ENCODE assay signal across 14 mouse cellular contexts in genomic region chr10:77108106-77108505, GRCm38 (mm10). TPM values are rescaled to one million over a fixed set of nuclear protein-coding genes. Genes with fewer than 3 reads are reported as not detected.
"Had no signal": no experiment of that assay in that cellular context is flagged by ENCODE, and none has a peak within 500 bp of the region (broad histone marks: within the 10 kb centered on the region; RNA-seq: fewer than 3 reads in every experiment).

No protein-coding gene starts in this region.

- H3K36me3 ChIP-seq: intestine, embryonic 15.5 days; limb, embryonic 15.5 days had no signal

- H3K27ac ChIP-seq: intestine, embryonic 15.5 days; limb, embryonic 15.5 days; liver, embryonic 15.5 days; stomach, postnatal 0 days had no signal

- ATAC-seq: intestine, embryonic 15.5 days; midbrain, embryonic 16.5 days had no signal

- DNase-seq: kidney, adult 8-10 months; kidney, postnatal 36 days; layer of hippocampus, adult 9-11 months; layer of hippocampus, postnatal 36 days; lung, embryonic 14.5 days; lung, postnatal 10 days; lung, postnatal 4 days had no signal

- H3K9me3 ChIP-seq: intestine, embryonic 15.5 days; limb, embryonic 15.5 days; liver, embryonic 15.5 days had no signal

- H3K27me3 ChIP-seq: intestine, embryonic 15.5 days; limb, embryonic 15.5 days; liver, embryonic 15.5 days had no signal

- H3K4me2 ChIP-seq: intestine, embryonic 15.5 days; limb, embryonic 15.5 days; liver, embryonic 15.5 days; lung, embryonic 14.5 days; midbrain, embryonic 11.5 days had no signal

- H3K4me3 ChIP-seq: intestine, embryonic 15.5 days; limb, embryonic 15.5 days; liver, embryonic 15.5 days had no signal

- H3K9ac ChIP-seq: intestine, embryonic 15.5 days; limb, embryonic 15.5 days; liver, embryonic 15.5 days; lung, embryonic 14.5 days had no signal

RNA-seq across cellular contexts. Expression of gene Col18a1, which starts 58.2 kb away (rescaled TPM):
- total RNA-seq: megakaryocyte, adult 5-6 weeks had no signal
